Mouse (Mus musculus): ENCODE data around the gene Disp1. TPM values are rescaled to one million over a fixed set of nuclear protein-coding genes. Genes with fewer than 3 reads are reported as not detected.

The Disp1 gene
- polyA plus RNA-seq, 1 experiment, result 5.2 TPM

DNA sequence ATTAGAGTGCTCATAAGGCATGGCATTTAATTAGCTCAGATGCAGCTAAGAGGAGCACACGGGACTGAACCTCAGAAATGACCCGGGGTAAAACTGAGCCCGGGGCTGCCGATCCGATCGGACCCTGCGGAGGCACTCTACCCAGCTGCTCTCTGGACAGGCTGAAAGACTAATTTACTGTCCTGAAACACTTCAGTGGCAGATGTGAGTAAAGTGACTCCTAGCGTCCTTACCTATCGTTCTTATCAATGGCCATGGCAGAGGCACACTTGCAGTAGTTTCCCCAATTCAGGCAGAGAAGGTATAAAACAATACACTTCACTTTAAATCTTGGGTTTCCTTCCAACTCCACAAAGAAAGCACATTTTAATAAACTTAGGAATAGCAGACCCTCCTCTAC, 74.5 kb downstream of the Disp1 start:
- Histone ChIP-seq H3K4me3 (replicated peaks; ENCODE audit: insufficient read depth, low read depth, low read length) (no peak overlapping the region), H3K27ac (ENCODE audit: insufficient read depth, low read length) (no peak overlapping the region), H3K27me3 (ENCODE audit: control insufficient read depth, insufficient read depth, low read length) (no peaks in the 10 kb centered on the region), H3K4me1 (ENCODE audit: control insufficient read depth, insufficient read depth, low read length) (no peaks in the 10 kb centered on the region)
- DNase-seq, result no peak
- TF ChIP-seq POLR2A (IDR thresholded peaks at IDR 0.05; ENCODE audit: borderline replicate concordance, insufficient read depth, low read length) (no peak), CTCF (IDR thresholded peaks at IDR 0.05; ENCODE audit: borderline replicate concordance, insufficient read depth, low read depth, low read length) (no peak)
- WGBS, result 30% methylated on average over 9 of the region's 9 CpGs

- no peaks in the 10 kb centered on the region for H3K4me1 ChIP-seq (ENCODE audit: control insufficient read depth, insufficient read depth, low read length)
Observed at GRCm38 (mm10) chr1:183146102-183146735, 75.1 kb downstream of the Disp1 start.

DNA sequence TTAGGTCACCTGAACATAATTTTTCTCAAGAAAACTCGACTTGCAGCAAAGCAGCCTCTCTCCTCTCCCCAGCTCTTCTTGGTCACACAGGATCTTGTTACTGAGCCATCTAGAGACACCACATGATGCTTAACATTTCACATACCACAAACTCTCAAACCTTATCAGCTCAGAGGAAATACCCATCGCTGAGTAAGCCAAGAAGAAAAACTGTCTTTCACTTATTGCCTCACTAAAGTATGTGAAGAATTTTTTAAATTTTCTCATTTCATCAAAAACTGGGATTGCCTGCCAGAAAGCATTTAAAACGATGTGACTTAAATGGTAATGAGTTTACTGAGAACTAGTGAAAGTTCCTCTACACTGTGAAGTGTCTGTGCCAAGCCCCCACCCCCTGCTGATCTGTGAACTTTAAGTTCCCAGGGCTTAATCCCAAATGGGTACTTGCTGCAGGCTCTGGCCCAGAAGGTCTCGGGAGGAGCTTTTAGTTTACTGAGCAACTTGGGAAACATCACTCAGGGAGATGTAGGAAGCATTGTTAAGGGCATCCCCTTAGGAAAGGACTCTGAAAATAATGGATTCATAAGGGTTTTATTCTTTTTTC, 76.6 kb downstream of the Disp1 start:
- no peak for TF ChIP-seq POLR2A (IDR thresholded peaks at IDR 0.05; ENCODE audit: borderline replicate concordance, insufficient read depth, low read length)
- no peak for TF ChIP-seq CTCF (IDR thresholded peaks at IDR 0.05; ENCODE audit: borderline replicate concordance, insufficient read depth, low read depth, low read length)
- no peak overlapping the region for H3K27ac ChIP-seq (ENCODE audit: insufficient read depth, low read length)
- WGBS, result 38% methylated on average over 4 of the region's 4 CpGs
- H3K27me3 ChIP-seq (ENCODE audit: control insufficient read depth, insufficient read depth, low read length), result no peaks in the 10 kb centered on the region
- no peaks in the 10 kb centered on the region for H3K4me1 ChIP-seq (ENCODE audit: control insufficient read depth, insufficient read depth, low read length)
- no peak for DNase-seq
- H3K4me3 ChIP-seq (replicated peaks; ENCODE audit: insufficient read depth, low read depth, low read length), result no peak overlapping the region

More at GRCm38 (mm10) chr1:183146102-183146735, 75.1 kb downstream of the Disp1 start:
- Histone ChIP-seq H3K27ac (ENCODE audit: insufficient read depth, low read length) (no peak overlapping the region), H3K4me3 (replicated peaks; ENCODE audit: insufficient read depth, low read depth, low read length) (no peak overlapping the region), H3K27me3 (ENCODE audit: control insufficient read depth, insufficient read depth, low read length) (no peaks in the 10 kb centered on the region)
- WGBS, result 77% methylated on average over 7 of the region's 7 CpGs
- no peak for TF ChIP-seq POLR2A (IDR thresholded peaks at IDR 0.05; ENCODE audit: borderline replicate concordance, insufficient read depth, low read length)
- TF ChIP-seq CTCF (IDR thresholded peaks at IDR 0.05; ENCODE audit: borderline replicate concordance, insufficient read depth, low read depth, low read length), result no peak
- no peak for DNase-seq

GRCm38 (mm10) chr1:183143246-183143645, 78.1 kb downstream of the Disp1 start:
- Histone ChIP-seq H3K27ac (ENCODE audit: insufficient read depth, low read length) (no peak overlapping the region), H3K4me1 (ENCODE audit: control insufficient read depth, insufficient read depth, low read length) (no peaks in the 10 kb centered on the region), H3K4me3 (replicated peaks; ENCODE audit: insufficient read depth, low read depth, low read length) (no peak overlapping the region), H3K27me3 (ENCODE audit: control insufficient read depth, insufficient read depth, low read length) (no peaks in the 10 kb centered on the region)
- 89% methylated on average over 7 of the region's 7 CpGs for WGBS
- no peak for TF ChIP-seq POLR2A (IDR thresholded peaks at IDR 0.05; ENCODE audit: borderline replicate concordance, insufficient read depth, low read length)
- TF ChIP-seq CTCF (IDR thresholded peaks at IDR 0.05; ENCODE audit: borderline replicate concordance, insufficient read depth, low read depth, low read length), result no peak
- DNase-seq, result no peak

GRCm38 (mm10) chr1:183142566-183142965, 78.8 kb downstream of the Disp1 start:
- 60% methylated on average over 5 of the region's 5 CpGs for WGBS
- no peaks in the 10 kb centered on the region for H3K27me3 ChIP-seq (ENCODE audit: control insufficient read depth, insufficient read depth, low read length)
- H3K4me1 ChIP-seq (ENCODE audit: control insufficient read depth, insufficient read depth, low read length), result no peaks in the 10 kb centered on the region
- no peak overlapping the region for H3K4me3 ChIP-seq (replicated peaks; ENCODE audit: insufficient read depth, low read depth, low read length)
- H3K27ac ChIP-seq (ENCODE audit: insufficient read depth, low read length), result no peak overlapping the region
- DNase-seq, result no peak
- TF ChIP-seq POLR2A (IDR thresholded peaks at IDR 0.05; ENCODE audit: borderline replicate concordance, insufficient read depth, low read length) (no peak), CTCF (IDR thresholded peaks at IDR 0.05; ENCODE audit: borderline replicate concordance, insufficient read depth, low read depth, low read length) (no peak)

DNA sequence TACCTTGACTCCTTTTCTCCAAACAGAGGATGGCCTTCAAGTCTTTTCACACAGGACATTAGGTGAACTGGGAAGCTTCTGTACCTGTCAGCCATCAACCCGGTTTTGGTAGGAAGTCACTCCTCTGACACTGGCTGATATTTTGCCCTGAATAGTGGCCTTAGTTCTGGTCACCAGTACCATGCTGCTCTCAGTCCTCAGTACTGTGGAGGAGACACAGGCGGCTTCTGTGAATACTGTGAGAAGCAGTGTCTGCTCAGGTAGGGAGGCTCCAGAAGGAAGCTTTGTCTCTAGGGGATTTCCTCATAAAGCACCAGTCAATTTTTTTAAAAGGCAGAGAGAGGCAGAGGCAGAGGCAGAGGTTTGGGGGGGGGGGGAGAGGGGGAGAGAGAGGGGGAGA, 80.0 kb downstream of the Disp1 start:
- Histone ChIP-seq H3K27me3 (ENCODE audit: control insufficient read depth, insufficient read depth, low read length) (no peaks in the 10 kb centered on the region), H3K4me3 (replicated peaks; ENCODE audit: insufficient read depth, low read depth, low read length) (no peak overlapping the region), H3K27ac (ENCODE audit: insufficient read depth, low read length) (no peak overlapping the region), H3K4me1 (ENCODE audit: control insufficient read depth, insufficient read depth, low read length) (no peaks in the 10 kb centered on the region)
- no peak for TF ChIP-seq POLR2A (IDR thresholded peaks at IDR 0.05; ENCODE audit: borderline replicate concordance, insufficient read depth, low read length)
- TF ChIP-seq CTCF (IDR thresholded peaks at IDR 0.05; ENCODE audit: borderline replicate concordance, insufficient read depth, low read depth, low read length), result no peak
- DNase-seq, result no peak
- 79% methylated on average over 2 of the region's 2 CpGs for WGBS

- no peaks in the 10 kb centered on the region for H3K27me3 ChIP-seq (ENCODE audit: control insufficient read depth, insufficient read depth, low read length)
- WGBS, result 72% methylated on average over 12 of the region's 12 CpGs
- H3K4me1 ChIP-seq (ENCODE audit: control insufficient read depth, insufficient read depth, low read length), result no peaks in the 10 kb centered on the region
- H3K27ac ChIP-seq (ENCODE audit: insufficient read depth, low read length), result no peak overlapping the region
- no peak for DNase-seq
- TF ChIP-seq POLR2A (IDR thresholded peaks at IDR 0.05; ENCODE audit: borderline replicate concordance, insufficient read depth, low read length) (no peak), CTCF (IDR thresholded peaks at IDR 0.05; ENCODE audit: borderline replicate concordance, insufficient read depth, low read depth, low read length) (no peak)
- H3K4me3 ChIP-seq (replicated peaks; ENCODE audit: insufficient read depth, low read depth, low read length), result no peak overlapping the region
Observed at GRCm38 (mm10) chr1:183140511-183141268, 80.6 kb downstream of the Disp1 start.
